Mouse (Mus musculus) olfactory bulb, adult 2 months (tissue): ENCODE measurements around the gene Hoxa6.

Source experiments
- CTCF ChIP-seq: fragments of 200-500 bp; IDR thresholded peaks from 2 replicates; pipeline ENCODE4 v1.5.1; 2012; ENCODE audit warnings: low read depth, mild to moderate bottlenecking, low read length, moderate library complexity; ENCODE audit not compliant: insufficient read depth
- POLR2A ChIP-seq: fragments of 200-500 bp; IDR thresholded peaks from 2 replicates; pipeline ENCODE4 v1.6.1; 2012; ENCODE audit warnings: mild to moderate bottlenecking, low read depth, low read length, moderate library complexity; ENCODE audit not compliant: insufficient read depth

- no peak for TF ChIP-seq CTCF
- TF ChIP-seq POLR2A, result no peak
Measured at GRCm38 (mm10) chr6:52227470-52228222, 19.1 kb upstream of the Hoxa6 start.
